Mouse (Mus musculus) gastrocnemius, postnatal 25 days (tissue): ENCODE results near the gene Zkscan6. TPM values are rescaled to one million over a fixed set of nuclear protein-coding genes. Genes with fewer than 3 reads are reported as not detected.

Experiments
- DNase-seq: peaks from one replicate; pipeline ENCODE4 v3.0.0; 2022
- total RNA-seq, 2 experiments: library from RNA; stranded (reverse); gene quantifications; 1 replicate in 1 of 2; 2 replicates in 1 of 2; pipeline ENCODE4 v1.2.3; 2021

The Zkscan6 gene
- total RNA-seq, 2 experiments from 2014 or later, result 1.7 to 2.2 TPM

DNA sequence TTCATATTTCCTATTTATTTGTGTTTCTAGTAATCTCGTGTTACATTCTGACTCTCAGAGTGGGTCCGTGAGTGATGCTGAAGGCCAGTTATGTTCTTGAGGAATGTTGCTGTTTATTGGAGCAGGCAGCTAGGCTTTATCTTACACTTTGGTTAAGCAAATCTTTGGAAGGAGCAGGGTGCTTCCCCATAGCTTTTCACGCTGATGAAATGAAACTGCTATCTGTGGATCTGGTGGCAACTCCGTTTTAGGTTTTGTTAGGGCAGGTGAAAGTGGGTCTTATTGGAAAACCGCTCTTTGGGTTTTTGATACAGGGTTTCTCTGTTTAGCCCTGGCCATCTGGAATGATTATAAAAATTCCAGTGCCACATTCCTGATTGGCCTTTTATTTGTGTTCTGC is 5.1 kb downstream of the Zkscan6 start:
- DNase-seq, result no peak

DNA sequence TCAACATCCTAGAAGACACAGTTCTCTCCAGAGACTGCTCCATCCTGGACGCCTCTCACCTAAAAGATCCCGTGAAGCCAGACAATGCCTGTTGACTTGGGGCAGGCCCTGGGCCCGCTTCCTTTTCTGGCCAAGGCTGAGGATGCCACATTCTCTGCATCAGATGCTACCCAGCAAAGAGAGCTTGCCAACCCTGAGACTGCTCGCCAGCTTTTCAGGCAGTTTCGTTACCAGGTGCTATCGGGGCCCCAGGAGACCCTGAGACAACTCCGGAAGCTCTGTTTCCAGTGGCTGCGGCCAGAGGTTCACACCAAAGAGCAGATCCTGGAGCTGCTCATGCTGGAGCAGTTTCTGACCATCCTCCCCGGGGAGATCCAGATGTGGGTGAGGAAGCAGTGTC is 7.4 kb downstream of the Zkscan6 start:
- no peak for DNase-seq

DNA sequence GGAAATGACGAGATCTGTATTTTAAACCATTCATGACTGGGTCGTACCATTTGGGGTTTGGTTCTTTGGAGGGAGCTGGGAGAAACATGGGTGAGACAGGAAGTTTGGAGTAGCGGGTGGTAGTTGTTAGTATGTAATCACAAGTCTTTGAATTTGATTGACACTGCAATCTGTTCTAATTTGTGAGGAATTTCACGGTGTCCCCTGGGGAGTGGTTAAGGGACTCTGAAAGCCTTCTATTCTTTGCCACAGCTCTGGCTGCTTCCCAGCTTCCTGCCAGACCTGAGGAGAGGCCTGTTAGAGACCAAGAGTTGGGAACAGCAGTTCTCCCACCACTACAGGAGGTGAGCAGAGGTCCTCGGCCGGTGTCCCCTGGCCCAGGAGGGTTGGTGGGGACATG is 9.3 kb downstream of the Zkscan6 start:
- DNase-seq, result no peak

DNA sequence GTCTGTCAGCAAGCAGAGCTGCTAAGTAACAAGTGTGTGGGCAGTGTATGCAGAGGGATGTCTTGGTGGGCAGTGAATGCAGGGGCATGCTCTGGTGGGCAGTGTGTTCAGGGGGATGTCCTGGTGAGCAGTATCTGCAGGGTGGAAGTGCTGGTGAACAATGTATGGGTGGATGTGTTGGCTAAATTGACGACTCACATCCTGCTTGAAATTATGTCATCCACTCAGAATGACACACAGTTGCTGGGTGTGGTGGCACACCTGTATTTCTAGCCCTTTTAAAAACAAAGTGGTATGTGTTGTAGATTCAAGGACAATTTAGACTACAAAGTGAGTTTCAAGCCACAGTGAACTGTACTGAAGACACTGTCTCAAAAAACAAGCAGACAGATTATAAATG is 11.2 kb downstream of the Zkscan6 start:
- DNase-seq, result no peak

DNA sequence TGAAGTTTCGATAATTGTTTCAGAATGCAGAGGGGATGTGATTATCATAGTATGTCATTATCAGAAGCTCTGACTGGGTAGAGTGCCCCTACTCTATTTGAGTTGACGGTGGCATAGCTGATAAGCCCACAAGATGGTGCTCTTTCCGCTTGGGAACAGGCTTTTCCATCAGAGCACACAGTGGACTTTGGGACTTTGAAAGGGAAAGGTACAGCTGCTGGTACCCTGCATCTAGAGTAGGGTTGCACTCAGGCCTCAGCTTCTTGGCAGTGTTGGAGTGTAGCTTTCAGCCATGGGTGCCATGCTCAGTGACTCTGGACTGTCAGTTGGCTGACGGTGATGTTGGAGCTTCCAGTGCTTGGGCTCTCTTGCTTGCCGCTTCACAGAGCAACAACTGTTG is 13.3 kb downstream of the Zkscan6 start:
- no peak for DNase-seq

DNA sequence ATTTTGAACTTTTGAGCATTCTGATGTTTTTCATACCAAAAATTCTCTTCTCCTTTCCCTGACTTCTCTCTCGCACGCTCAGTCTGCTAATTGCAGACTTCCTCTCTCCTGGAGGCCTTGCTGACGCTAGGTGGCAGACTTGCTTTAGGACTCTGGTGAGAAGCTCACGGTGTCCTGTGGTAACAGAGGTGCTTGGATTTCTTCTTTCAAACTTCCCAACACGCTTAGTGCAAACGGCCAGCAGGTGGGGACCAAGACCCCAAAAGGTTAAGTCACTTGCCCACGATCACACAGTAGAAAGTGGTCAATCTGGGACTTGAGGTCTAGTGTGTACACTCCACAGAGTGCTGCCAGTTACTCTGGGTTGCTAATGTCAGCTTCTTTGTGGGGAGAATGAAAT is 13.9 kb downstream of the Zkscan6 start:
- DNase-seq, result peak; percentile 17

DNA sequence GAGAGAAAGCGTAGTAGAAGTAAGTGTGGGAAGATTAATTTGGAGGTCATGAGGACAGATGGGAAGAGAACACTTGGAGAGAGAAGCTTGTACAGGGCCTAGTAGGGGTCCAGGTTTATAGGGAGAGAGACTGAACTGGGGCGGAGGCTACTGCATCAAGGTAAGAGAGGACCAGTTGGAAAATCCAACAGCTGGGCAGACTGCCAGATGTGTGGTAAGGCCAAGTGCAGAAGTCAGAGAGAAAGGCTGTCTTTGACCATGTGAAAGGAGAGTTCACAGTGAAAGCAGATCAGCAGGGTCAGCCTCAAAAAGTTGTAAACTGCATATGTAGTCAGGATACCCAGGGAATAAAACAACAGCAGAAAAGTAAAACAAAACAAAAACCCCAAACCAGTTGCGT is 17.6 kb downstream of the Zkscan6 start:
- no peak for DNase-seq

DNA sequence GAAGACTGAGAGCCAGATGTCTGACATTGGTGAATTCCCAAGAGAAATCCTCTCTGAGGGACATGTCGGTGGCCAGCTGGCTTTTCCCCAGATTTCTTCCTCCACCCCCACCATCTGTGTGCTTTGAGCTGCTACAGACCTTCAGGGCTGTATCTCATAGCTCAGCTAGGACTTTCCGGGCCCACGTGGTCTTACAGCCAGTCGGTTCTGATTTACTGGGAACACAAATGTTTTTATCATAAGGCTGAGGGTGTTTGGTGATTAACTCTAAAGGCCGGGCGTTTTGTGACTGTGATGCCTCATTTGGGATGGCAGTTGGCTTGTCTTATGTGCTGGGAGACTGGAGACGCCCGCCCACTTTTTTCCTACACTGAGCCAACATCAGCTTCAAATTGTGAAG is 32.0 kb downstream of the Zkscan6 start:
- peak; percentile 8 for DNase-seq

DNA sequence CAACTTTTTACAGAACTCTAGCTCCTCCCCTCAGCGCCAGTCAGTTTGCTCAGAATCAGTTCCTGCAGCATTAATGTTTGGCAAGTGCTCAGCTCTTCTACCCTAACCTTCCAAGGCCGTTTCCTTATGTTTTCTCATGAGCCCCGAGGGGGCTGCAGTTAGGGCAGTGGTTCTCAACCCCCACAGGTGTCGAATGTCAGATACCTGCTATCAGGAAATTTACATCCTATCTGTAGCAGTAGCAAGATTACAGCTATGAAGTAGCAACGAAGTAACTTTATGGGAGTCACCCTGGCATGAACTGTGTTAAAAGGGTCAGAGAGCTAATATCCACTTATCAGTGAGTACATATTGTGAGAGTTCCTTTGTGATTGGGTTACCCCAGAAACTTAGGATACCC is 39.5 kb downstream of the Zkscan6 start:
- DNase-seq, result no peak

DNA sequence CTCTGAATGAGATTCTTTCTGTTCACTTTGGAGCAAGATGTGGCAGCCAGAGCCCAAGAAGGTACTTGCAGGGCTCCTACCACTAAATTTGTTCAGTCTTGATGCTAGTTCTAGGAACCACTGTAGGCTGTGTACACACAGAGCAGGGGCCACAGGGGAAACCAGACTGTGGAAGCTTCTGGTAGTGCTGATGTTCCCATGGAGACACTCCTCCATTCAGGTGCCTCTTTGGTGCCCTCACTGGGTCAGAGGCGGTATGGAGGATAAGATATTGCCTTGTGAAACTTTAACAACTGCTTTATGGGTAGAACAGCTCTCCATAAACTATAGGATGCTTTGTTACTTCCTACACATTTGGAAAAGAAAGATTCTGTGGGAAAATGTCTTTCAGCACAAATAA is 45.1 kb downstream of the Zkscan6 start:
- no peak for DNase-seq

DNA sequence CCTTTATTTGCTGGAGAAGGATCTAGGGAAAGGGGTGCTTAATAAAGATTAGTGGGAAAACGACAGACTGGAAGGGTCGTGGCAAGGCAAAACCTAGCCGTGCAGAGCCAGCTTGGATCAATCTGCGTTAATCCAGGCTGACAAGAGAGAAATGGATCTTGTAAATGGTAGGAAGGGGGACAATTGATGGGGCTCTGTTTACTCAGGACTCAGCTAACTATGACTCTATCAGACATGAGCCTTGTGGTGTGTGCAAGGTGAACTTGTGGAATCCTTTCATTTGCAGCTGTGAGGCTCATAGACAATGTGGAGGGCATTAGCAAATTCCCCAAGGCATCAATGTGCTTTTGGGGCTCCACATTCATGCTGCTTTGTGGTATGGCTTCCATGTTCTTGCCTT is 54.5 kb downstream of the Zkscan6 start:
- no peak for DNase-seq

DNA sequence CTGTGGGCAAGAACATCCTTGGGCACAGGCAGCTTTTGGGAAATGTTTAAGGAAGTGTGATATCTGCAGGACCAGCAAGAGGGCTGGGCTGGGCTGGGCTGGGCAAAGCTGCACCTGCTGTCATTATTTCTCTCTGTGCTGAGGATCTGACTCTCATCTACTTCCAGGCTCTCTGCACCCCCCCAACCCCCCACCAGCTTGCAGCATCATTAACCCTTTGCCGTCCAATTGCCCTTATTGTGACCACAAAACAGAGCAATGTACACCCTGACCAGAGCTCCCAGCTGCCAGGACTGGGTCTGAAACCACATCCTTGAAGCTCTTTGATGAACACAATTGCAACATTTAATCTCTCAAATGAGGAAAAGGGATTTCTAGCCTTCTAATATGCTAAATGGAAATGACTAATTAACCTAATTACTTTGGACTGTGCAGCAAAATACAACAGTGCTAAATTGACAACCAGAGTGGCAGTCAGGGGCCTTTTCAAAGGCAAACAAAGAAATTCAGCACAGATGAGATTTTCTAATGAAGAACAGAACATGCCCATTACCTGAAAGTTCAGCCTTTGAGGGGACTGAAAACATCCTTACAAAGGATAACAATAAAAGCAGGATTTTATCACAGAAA is 70.3 kb downstream of the Zkscan6 start:
- DNase-seq, result no peak

Other genes starting within 250 kb of the Zkscan6 start
- 10 to 100 TPM; 57.7 to 60.7 TPM for gene Map2k4, start 18.9 kb upstream of the Zkscan6 start, total RNA-seq